9 mouse cellular contexts compared by ENCODE assay signal in the genomic region with DNA sequence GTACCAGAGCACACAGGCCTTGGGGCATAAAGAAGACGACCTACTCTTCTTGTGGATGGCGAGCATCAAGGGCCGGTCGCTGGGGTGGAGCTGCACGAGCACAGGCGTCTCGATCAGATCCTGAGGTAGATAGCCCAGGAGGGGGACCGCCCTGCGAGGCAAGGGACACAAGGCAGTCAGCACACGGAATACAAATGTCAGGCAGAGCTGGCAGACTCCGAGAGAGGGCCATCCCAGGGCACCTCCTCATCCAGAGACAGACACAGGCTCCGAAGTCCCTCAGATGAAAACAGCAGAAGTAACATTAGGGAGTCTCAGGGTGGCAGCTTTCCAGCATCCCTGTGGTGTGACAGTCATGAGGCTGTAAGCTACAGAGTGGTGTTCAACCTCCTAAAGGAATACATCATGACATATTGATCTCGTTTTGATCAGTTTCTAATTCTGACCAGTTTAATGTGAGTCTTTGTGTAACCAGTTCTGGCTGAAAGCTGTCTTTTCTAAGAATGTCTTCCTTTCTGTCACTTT. TPM values are rescaled to one million over a fixed set of nuclear protein-coding genes. Genes with fewer than 3 reads are reported as not detected.
A peak's percentile ranks its signal among the peaks of the same experiment; 100 is the strongest.
DNase-seq lines count a peak whose midpoint lies in the region; ATAC-seq and TF ChIP-seq lines count a peak whose summit lies in the region.
"Had no signal": no experiment of that assay in that cellular context is flagged by ENCODE, and none has a peak within 500 bp of the region (broad histone marks: within the 10 kb centered on the region; RNA-seq: fewer than 3 reads in every experiment).

No protein-coding gene starts in this region.

- H3K9ac ChIP-seq in heart, embryonic 12.5 days: no peak overlapping the region
- H3K9ac ChIP-seq in lung, embryonic 15.5 days: no peak overlapping the region; the same call in 1 of the 2 replicates
- H3K9ac ChIP-seq in embryonic facial prominence, embryonic 15.5 days: no peak overlapping the region

- no peak for TF ChIP-seq CTCF in lung, adult 2 months (IDR thresholded peaks at IDR 0.05; ENCODE audit: insufficient read depth, low read length)
- TF ChIP-seq CTCF in olfactory bulb, adult 2 months (IDR thresholded peaks at IDR 0.05; ENCODE audit: insufficient read depth, low read depth, low read length): no peak

- intact Hi-C loops in left cerebral cortex, postnatal 25 days (cut with DNase I): no loop called here

- peaks cover 24% of the 10 kb centered on the region for H3K4me1 ChIP-seq in heart, embryonic 12.5 days (replicated peaks)
- H3K4me1 ChIP-seq in lung, embryonic 15.5 days: peaks cover 24% of the 10 kb centered on the region
- H3K4me1 ChIP-seq in lung, adult 2 months (ENCODE audit: control insufficient read depth, insufficient read depth, low read length): peaks cover 23% of the 10 kb centered on the region
- peaks cover 27% of the 10 kb centered on the region for H3K4me1 ChIP-seq in embryonic facial prominence, embryonic 15.5 days
- peaks cover 13% of the 10 kb centered on the region for H3K4me1 ChIP-seq in olfactory bulb, adult 2 months (ENCODE audit: control insufficient read depth, insufficient read depth, low read length)

- no peak for DNase-seq in heart, postnatal 4 days
- no peak for DNase-seq in lung, adult 2 months
- DNase-seq in left cerebral cortex, postnatal 25 days (ENCODE audit: low spot score in 2 of 2): no peak
- DNase-seq: spleen, adult 18-20 months had no signal

- no peaks in the 10 kb centered on the region for H3K9me3 ChIP-seq in heart, embryonic 12.5 days (replicated peaks)
- no peaks in the 10 kb centered on the region for H3K9me3 ChIP-seq in lung, embryonic 15.5 days
- no peaks in the 10 kb centered on the region for H3K9me3 ChIP-seq in embryonic facial prominence, embryonic 15.5 days (replicated peaks)

- H3K4me2 ChIP-seq in heart, embryonic 12.5 days: no peak overlapping the region
- no peak overlapping the region for H3K4me2 ChIP-seq in lung, embryonic 15.5 days
- H3K4me2 ChIP-seq in embryonic facial prominence, embryonic 15.5 days (replicated peaks): no peak overlapping the region

- H3K36me3 ChIP-seq in heart, embryonic 12.5 days: peaks cover 47% of the 10 kb centered on the region
- peaks cover 49% of the 10 kb centered on the region for H3K36me3 ChIP-seq in lung, embryonic 15.5 days
- H3K36me3 ChIP-seq in embryonic facial prominence, embryonic 15.5 days: peaks cover 32% of the 10 kb centered on the region; the same call in 1 of the 2 replicates

- no peak overlapping the region for H3K4me3 ChIP-seq in heart, embryonic 12.5 days
- no peak overlapping the region for H3K4me3 ChIP-seq in lung, embryonic 15.5 days
- no peak overlapping the region for H3K4me3 ChIP-seq in lung, adult 2 months (replicated peaks; ENCODE audit: extremely low read depth, low read depth, low read length)
- H3K4me3 ChIP-seq in embryonic facial prominence, embryonic 15.5 days (replicated peaks): no peak overlapping the region
- H3K4me3 ChIP-seq in olfactory bulb, adult 2 months (ENCODE audit: insufficient read depth, low read depth, low read length): no peak overlapping the region

- TF ChIP-seq POLR2A in lung, adult 2 months (IDR thresholded peaks at IDR 0.05; ENCODE audit: borderline replicate concordance, extremely low read depth, low read depth, low read length): no peak
- TF ChIP-seq POLR2A in olfactory bulb, adult 2 months (IDR thresholded peaks at IDR 0.05; ENCODE audit: insufficient read depth, low read depth, low read length): no peak

- WGBS in heart, embryonic 12.5 days: 82% methylated on average over 13 of the region's 13 CpGs
- 74% methylated on average over 13 of the region's 13 CpGs for WGBS in lung, embryonic 15.5 days
- 68% methylated on average over 13 of the region's 13 CpGs for WGBS in lung, adult 2 months
- 78% methylated on average over 13 of the region's 13 CpGs for WGBS in embryonic facial prominence, embryonic 15.5 days
- WGBS in olfactory bulb, adult 2 months: 69% methylated on average over 13 of the region's 13 CpGs

- peak overlapping the region; percentile 82 for H3K27ac ChIP-seq in heart, embryonic 12.5 days (ENCODE audit: poor library complexity, severe bottlenecking)
- peak overlapping the region; percentile 91 for H3K27ac ChIP-seq in lung, embryonic 15.5 days
- H3K27ac ChIP-seq in embryonic facial prominence, embryonic 15.5 days (replicated peaks): peak overlapping the region; percentile 84
- H3K27ac ChIP-seq in olfactory bulb, adult 2 months (ENCODE audit: insufficient read depth, low read depth, low read length): peak overlapping the region; percentile 33; the same call in 1 of the 2 replicates

- H3K27me3 ChIP-seq in heart, embryonic 12.5 days (replicated peaks): no peaks in the 10 kb centered on the region
- no peaks in the 10 kb centered on the region for H3K27me3 ChIP-seq in lung, embryonic 15.5 days
- no peaks in the 10 kb centered on the region for H3K27me3 ChIP-seq in embryonic facial prominence, embryonic 15.5 days

- ATAC-seq in heart, embryonic 12.5 days (ENCODE audit: insufficient number of reproducible peaks, low FRiP score): no peak
- ATAC-seq in lung, embryonic 15.5 days (ENCODE audit: borderline replicate concordance, extremely low read depth, low FRiP score, low TSS enrichment): no peak
- ATAC-seq in embryonic facial prominence, embryonic 15.5 days (ENCODE audit: insufficient number of reproducible peaks, low FRiP score, low TSS enrichment, low read depth): no peak
- no peak for ATAC-seq in megakaryocyte-erythroid progenitor cell, adult 5-6 weeks (replicated peaks; ENCODE audit: low FRiP score, low TSS enrichment, poor library complexity, severe bottlenecking)

RNA-seq across cellular contexts. Expression of a gene that starts 21.8 kb away (rescaled TPM):
- 63.6 and 65.4 TPM in 2 replicates for polyA plus RNA-seq in heart, embryonic 12.5 days (2016; fragmentation: Nextera tagmentation; extraction: Ambion mirVana)
- total RNA-seq in heart, postnatal 4 days (2021): 10 to 100 TPM; 29.6 to 30.6 TPM
- 85.4 and 91.3 TPM in 2 replicates for polyA plus RNA-seq in lung, embryonic 15.5 days (2015; fragmentation: Nextera tagmentation; extraction: Ambion mirVana)
- 40.5 and 54.4 TPM in 2 replicates for polyA plus RNA-seq in lung, adult 2 months (2012; rRNA removed)
- polyA plus RNA-seq in embryonic facial prominence, embryonic 15.5 days (2015; fragmentation: Nextera tagmentation; extraction: Ambion mirVana): 144 and 145 TPM in 2 replicates
- not detected in 2 replicates for polyA plus RNA-seq in olfactory bulb, adult 2 months (2012; ENCODE audit: insufficient read depth, insufficient read length, low replicate concordance, missing spikeins)
- 10 to 100 TPM; 12.4 to 13.1 TPM for total RNA-seq in left cerebral cortex, postnatal 25 days (2021)
- 20.1 and 22.5 TPM in 2 replicates for total RNA-seq in megakaryocyte-erythroid progenitor cell, adult 5-6 weeks (2014; fragmentation: Nextera tagmentation)
- total RNA-seq in megakaryocyte-erythroid progenitor cell, adult 5-6 weeks (2017): 13.8 and 17.3 TPM in 2 replicates

RNA-seq across cellular contexts. Expression of a gene that starts 23.5 kb away (rescaled TPM):
- 3.6 and 4.0 TPM in 2 replicates for polyA plus RNA-seq in heart, embryonic 12.5 days (2016; fragmentation: Nextera tagmentation; extraction: Ambion mirVana)
- total RNA-seq in heart, postnatal 4 days (2021): 10 to 100 TPM in 1 of 2 experiments, 1 to 10 TPM in 1; 8.5 to 11.2 TPM
- 8.2 and 11.4 TPM in 2 replicates for polyA plus RNA-seq in lung, embryonic 15.5 days (2015; fragmentation: Nextera tagmentation; extraction: Ambion mirVana)
- 6.9 and 21.0 TPM in 2 replicates for polyA plus RNA-seq in lung, adult 2 months (2012; rRNA removed)
- polyA plus RNA-seq in embryonic facial prominence, embryonic 15.5 days (2015; fragmentation: Nextera tagmentation; extraction: Ambion mirVana): 3.6 and 4.4 TPM in 2 replicates
- polyA plus RNA-seq in olfactory bulb, adult 2 months (2012; ENCODE audit: insufficient read depth, insufficient read length, low replicate concordance, missing spikeins): not detected in 2 replicates
- 10 to 100 TPM; 25.3 to 30.0 TPM for total RNA-seq in left cerebral cortex, postnatal 25 days (2021)
- 9.5 and 11.7 TPM in 2 replicates for total RNA-seq in megakaryocyte-erythroid progenitor cell, adult 5-6 weeks (2014; fragmentation: Nextera tagmentation)
- 3.3 and 4.2 TPM in 2 replicates for total RNA-seq in megakaryocyte-erythroid progenitor cell, adult 5-6 weeks (2017)

RNA-seq across cellular contexts. Expression of a gene that starts 37.1 kb away (rescaled TPM):
- 104 and 106 TPM in 2 replicates for polyA plus RNA-seq in heart, embryonic 12.5 days (2016; fragmentation: Nextera tagmentation; extraction: Ambion mirVana)
- total RNA-seq in heart, postnatal 4 days (2021): 10 to 100 TPM; 58.2 to 59.1 TPM
- polyA plus RNA-seq in lung, embryonic 15.5 days (2015; fragmentation: Nextera tagmentation; extraction: Ambion mirVana): 146 and 149 TPM in 2 replicates
- 51.6 and 57.4 TPM in 2 replicates for polyA plus RNA-seq in lung, adult 2 months (2012; rRNA removed)
- polyA plus RNA-seq in embryonic facial prominence, embryonic 15.5 days (2015; fragmentation: Nextera tagmentation; extraction: Ambion mirVana): 148 TPM in 2 replicates
- not detected in 2 replicates for polyA plus RNA-seq in olfactory bulb, adult 2 months (2012; ENCODE audit: insufficient read depth, insufficient read length, low replicate concordance, missing spikeins)
- total RNA-seq in left cerebral cortex, postnatal 25 days (2021): 10 to 100 TPM; 59.7 to 61.7 TPM
- 137 and 199 TPM in 2 replicates for total RNA-seq in megakaryocyte-erythroid progenitor cell, adult 5-6 weeks (2014; fragmentation: Nextera tagmentation)
- total RNA-seq in megakaryocyte-erythroid progenitor cell, adult 5-6 weeks (2017): 163 and 170 TPM in 2 replicates

RNA-seq across cellular contexts. Expression of a gene that starts 58.8 kb away (rescaled TPM):
- polyA plus RNA-seq in heart, embryonic 12.5 days (2016; fragmentation: Nextera tagmentation; extraction: Ambion mirVana): 4.8 and 6.0 TPM in 2 replicates
- 1 to 10 TPM; 4.3 to 4.6 TPM for total RNA-seq in heart, postnatal 4 days (2021)
- polyA plus RNA-seq in lung, embryonic 15.5 days (2015; fragmentation: Nextera tagmentation; extraction: Ambion mirVana): 11.0 and 11.5 TPM in 2 replicates
- 16.1 and 20.2 TPM in 2 replicates for polyA plus RNA-seq in lung, adult 2 months (2012; rRNA removed)
- 11.4 and 12.6 TPM in 2 replicates for polyA plus RNA-seq in embryonic facial prominence, embryonic 15.5 days (2015; fragmentation: Nextera tagmentation; extraction: Ambion mirVana)
- not detected in 2 replicates for polyA plus RNA-seq in olfactory bulb, adult 2 months (2012; ENCODE audit: insufficient read depth, insufficient read length, low replicate concordance, missing spikeins)
- total RNA-seq in left cerebral cortex, postnatal 25 days (2021): 10 to 100 TPM; 15.5 to 15.8 TPM
- 7.0 and 12.1 TPM in 2 replicates for total RNA-seq in megakaryocyte-erythroid progenitor cell, adult 5-6 weeks (2014; fragmentation: Nextera tagmentation)
- 7.1 and 10.1 TPM in 2 replicates for total RNA-seq in megakaryocyte-erythroid progenitor cell, adult 5-6 weeks (2017)

Comparison
In these comparisons a context has a peak if more than half of its experiments do, and no peak if none do; other contexts are left out.
1. H3K27ac ChIP-seq: peak in every context shown above with its lines; median percentile 91 in lung, embryonic 15.5 days; 84 in embryonic facial prominence, embryonic 15.5 days; 82 in heart, embryonic 12.5 days; 33 in olfactory bulb, adult 2 months.
2. RNA of a gene that starts 37.1 kb away (polyA plus RNA-seq): 148 TPM in embryonic facial prominence, embryonic 15.5 days, 146 to 149 TPM in lung, embryonic 15.5 days, 104 to 106 TPM in heart, embryonic 12.5 days and 51.6 to 57.4 TPM in lung, adult 2 months; not detected in olfactory bulb, adult 2 months; every median in the first group is over 10 times any median in the second.